Mouse (Mus musculus) stomach, embryonic 14.5 days (tissue): ENCODE measurements around the gene Sec1. TPM values are rescaled to one million over a fixed set of nuclear protein-coding genes. Genes with fewer than 3 reads are reported as not detected.

Experiments
- ATAC-seq: fragments of 200-750 bp; cut with Nextera tagmentation; 2 replicates; pipeline ENCODE4 v1.8.0; 2017; ENCODE audit warnings: low read depth, moderate TSS enrichment; ENCODE audit not compliant: insufficient number of reproducible peaks, insufficient read depth, low FRiP score
- H3K27ac ChIP-seq: fragments of 300-500 bp; sonication (generic); 2 replicates; pipeline ENCODE4 v1.5.1; 2014; ENCODE audit warnings: mild to moderate bottlenecking, low read length, moderate library complexity, mixed read lengths
- H3K27me3 ChIP-seq: fragments of 300-500 bp; sonication (generic); 2 replicates; pipeline ENCODE4 v1.6.1; 2014; ENCODE audit warnings: low read length, control low read depth, mixed read lengths; ENCODE audit not compliant: control insufficient read depth, insufficient read depth
- H3K36me3 ChIP-seq: fragments of 300-500 bp; sonication (generic); 2 replicates; pipeline ENCODE4 v1.6.1; 2014; ENCODE audit warnings: mild to moderate bottlenecking, control low read depth, low read length, moderate library complexity, mixed read lengths; ENCODE audit not compliant: control insufficient read depth, insufficient read depth
- H3K4me1 ChIP-seq: fragments of 300-500 bp; sonication (generic); 2 replicates; pipeline ENCODE4 v1.6.1; 2014; ENCODE audit warnings: low read length, control low read depth, mixed read lengths; ENCODE audit not compliant: control insufficient read depth, insufficient read depth
- H3K4me2 ChIP-seq: fragments of 300-500 bp; sonication (generic); replicated peaks from 2 replicates; pipeline ENCODE4 v1.6.1; 2014; ENCODE audit warnings: low read depth, low read length, control low read depth
- H3K4me3 ChIP-seq: fragments of 300-500 bp; sonication (generic); 2 replicates; pipeline ENCODE4 v1.5.1; 2014; ENCODE audit warnings: low read depth, low read length, control low read depth
- H3K9ac ChIP-seq: fragments of 300-500 bp; sonication (generic); replicated peaks from 2 replicates; pipeline ENCODE4 v1.6.1; 2014; ENCODE audit warnings: low read depth, mild to moderate bottlenecking, control low read depth, low read length, moderate library complexity, mixed read lengths
- H3K9me3 ChIP-seq: fragments of 300-500 bp; sonication (generic); 2 replicates; pipeline ENCODE4 v1.6.1; 2016; ENCODE audit warnings: low read depth, low read length, control low read depth; ENCODE audit not compliant: control insufficient read depth
- WGBS: fragments of 180-500 bp; shearing (Covaris S2); extraction: QIAGEN DNeasy Blood & Tissue Kit; methylation state at CpG from one replicate; pipeline ENCODE4 v1.1.7; 2014; 5-methylcytosine and 5-hydroxymethylcytosine counted together
- polyA plus RNA-seq: library from polyadenylated mRNA; unstranded; fragments of >200 nt; fragmentation: Nextera tagmentation; extraction: Ambion mirVana; gene quantifications from 2 replicates; pipeline ENCODE4 v1.2.1, GENCODE M21; 2014

Gene Sec1
- polyA plus RNA-seq, 1 experiment from 2014 or later = 5.7 TPM

DNA sequence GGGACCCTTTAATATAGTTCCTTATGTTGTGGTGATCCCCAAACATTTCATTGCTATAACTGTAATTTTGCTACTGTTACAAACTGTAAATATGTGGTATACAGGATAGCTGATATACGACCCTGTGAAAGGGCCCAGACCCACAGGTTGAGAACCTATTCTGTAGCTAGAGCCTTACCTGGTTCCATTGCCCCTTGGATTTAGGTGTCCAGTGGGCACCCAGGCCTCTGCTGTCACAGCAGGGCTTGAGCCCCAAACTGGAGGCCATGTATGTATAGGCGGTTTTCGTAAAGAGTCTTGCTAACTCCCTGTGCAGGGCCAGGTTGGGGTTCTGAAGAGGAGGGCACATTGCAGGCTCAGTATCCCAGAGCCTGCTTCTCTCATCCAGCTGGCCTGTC lies 22.3 kb upstream of the Sec1 start:
- peak overlapping the region; percentile 87 for H3K4me2 ChIP-seq
- 92% methylated on average over 3 of the region's 3 CpGs for WGBS
- no peaks in the 10 kb centered on the region for H3K9me3 ChIP-seq
- H3K4me3 ChIP-seq = peak overlapping the region; percentile 97; the same call in 1 of the 2 replicates
- H3K27me3 ChIP-seq = no peaks in the 10 kb centered on the region
- H3K27ac ChIP-seq = no peak overlapping the region
- H3K9ac ChIP-seq = no peak overlapping the region; the same call in 1 of the 2 replicates
- no peak for ATAC-seq
- H3K4me1 ChIP-seq = peaks cover 47% of the 10 kb centered on the region
- H3K36me3 ChIP-seq = peaks cover 39% of the 10 kb centered on the region

DNA sequence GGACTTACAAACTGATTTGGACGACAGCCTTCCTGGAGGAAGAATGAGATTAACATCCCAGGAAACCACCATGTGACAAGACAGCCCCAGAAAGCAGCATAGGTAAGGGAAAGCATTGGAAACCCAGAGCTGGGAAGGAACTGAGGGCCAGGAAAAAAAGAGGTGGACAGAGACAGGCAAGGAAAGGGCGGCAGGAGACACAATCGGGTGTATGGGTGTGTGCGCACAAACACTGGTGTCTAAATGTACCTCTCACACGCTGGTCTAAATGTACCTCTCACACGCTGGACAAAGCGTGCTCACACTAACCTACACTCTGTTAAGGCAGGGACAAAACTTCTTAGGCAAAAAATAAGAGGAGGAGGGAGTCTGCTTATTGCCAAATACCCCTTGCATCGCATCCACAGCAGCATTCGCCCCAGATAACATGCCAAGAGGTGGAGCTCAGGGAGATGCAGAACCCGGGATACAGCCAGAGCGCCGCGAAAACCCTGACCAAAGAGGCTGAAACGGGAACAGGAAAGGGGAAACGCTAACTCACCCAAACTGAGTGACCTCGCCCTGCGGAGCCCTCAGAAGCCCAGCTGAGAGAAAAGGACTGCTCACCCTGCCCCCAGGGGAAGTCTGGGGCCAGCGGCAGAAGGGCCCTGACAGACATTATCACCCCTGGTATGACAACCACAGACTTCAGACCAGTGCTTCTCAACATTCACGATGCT lies 21.7 kb upstream of the Sec1 start:
- H3K9me3 ChIP-seq = no peaks in the 10 kb centered on the region
- H3K27ac ChIP-seq = peak overlapping the region; percentile 72
- no peaks in the 10 kb centered on the region for H3K27me3 ChIP-seq
- peak overlapping the region; percentile 97 for H3K4me3 ChIP-seq
- peak overlapping the region; percentile 28 for H3K9ac ChIP-seq
- H3K36me3 ChIP-seq = peaks cover 42% of the 10 kb centered on the region
- H3K4me2 ChIP-seq = peak overlapping the region; percentile 87
- peaks cover 47% of the 10 kb centered on the region for H3K4me1 ChIP-seq
- 83% methylated on average over 19 of the region's 19 CpGs for WGBS
- no peak for ATAC-seq

DNA sequence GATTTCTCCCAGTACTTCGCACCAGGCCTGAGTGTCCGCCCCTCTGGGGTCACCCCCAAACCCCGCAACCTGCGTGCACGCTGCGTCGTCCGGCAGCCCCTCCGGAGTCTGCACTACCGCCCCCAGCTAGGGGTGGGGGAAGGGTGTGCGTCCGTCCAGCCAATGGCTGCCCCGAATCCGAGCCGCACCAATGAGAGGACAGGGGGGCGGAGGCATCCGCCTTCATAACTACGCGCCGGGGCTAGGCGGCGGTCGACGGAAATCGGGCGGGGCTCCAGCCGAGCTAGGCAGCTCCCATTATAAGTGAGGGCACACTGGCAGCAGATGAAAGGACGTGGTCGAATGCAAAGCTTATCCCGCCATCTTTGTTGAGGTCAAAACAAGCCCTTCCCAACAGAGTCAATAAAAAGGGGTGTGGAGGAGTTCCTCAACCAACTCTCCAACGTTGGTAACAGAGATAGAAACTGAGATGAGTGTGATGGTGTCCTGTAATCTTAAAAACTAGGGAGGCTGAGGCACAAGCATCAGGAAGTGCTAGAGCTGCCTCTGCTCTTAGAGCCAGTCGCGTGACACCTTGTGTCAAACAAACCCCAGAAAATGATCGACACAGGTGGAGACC lies 21.0 kb upstream of the Sec1 start, which contains the start of gene Rpl18:
Gene Rpl18, plus strand, starts transcription at position 368 of the 619 bp plus-strand sequence.
- ATAC-seq = peak; percentile 90
- peaks cover 47% of the 10 kb centered on the region for H3K4me1 ChIP-seq
- peak within 1 kb of the TSS; percentile 89 for H3K27ac ChIP-seq
- peaks cover 41% of the 10 kb centered on the region for H3K36me3 ChIP-seq
- no peaks in the 10 kb centered on the region for H3K9me3 ChIP-seq
- peak within 1 kb of the TSS; percentile 87 for H3K4me2 ChIP-seq
- H3K27me3 ChIP-seq = no peaks in the 10 kb centered on the region
- WGBS = 5% methylated on average over 34 of the region's 34 CpGs
- peak within 1 kb of the TSS; percentile 97 for H3K4me3 ChIP-seq
- peak within 1 kb of the TSS; percentile 58 for H3K9ac ChIP-seq

DNA sequence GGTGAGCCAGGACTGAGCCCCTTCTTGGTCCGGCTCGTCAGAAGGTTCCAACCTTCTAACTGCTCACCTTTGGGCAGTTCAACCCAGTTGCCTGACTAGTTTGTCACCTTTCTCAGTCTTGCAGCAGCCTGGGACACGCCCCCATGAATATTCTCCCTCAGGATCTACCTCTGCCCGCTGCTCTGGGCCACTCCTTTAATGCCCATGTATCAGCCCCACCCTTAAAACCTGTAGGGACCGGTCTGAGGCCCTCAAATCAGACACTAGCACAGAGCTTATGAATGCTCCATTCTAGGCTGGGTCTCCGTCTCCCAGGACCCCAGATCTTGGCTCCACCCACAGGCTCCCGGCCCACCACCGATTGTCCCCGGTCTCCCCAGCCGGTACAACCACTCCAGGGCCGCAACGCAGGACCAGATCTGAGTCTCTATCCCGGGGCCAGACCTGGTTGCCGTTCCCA lies 20.5 kb upstream of the Sec1 start:
- H3K9me3 ChIP-seq = no peaks in the 10 kb centered on the region
- H3K4me1 ChIP-seq = peaks cover 43% of the 10 kb centered on the region
- peak; percentile 55 for ATAC-seq

DNA sequence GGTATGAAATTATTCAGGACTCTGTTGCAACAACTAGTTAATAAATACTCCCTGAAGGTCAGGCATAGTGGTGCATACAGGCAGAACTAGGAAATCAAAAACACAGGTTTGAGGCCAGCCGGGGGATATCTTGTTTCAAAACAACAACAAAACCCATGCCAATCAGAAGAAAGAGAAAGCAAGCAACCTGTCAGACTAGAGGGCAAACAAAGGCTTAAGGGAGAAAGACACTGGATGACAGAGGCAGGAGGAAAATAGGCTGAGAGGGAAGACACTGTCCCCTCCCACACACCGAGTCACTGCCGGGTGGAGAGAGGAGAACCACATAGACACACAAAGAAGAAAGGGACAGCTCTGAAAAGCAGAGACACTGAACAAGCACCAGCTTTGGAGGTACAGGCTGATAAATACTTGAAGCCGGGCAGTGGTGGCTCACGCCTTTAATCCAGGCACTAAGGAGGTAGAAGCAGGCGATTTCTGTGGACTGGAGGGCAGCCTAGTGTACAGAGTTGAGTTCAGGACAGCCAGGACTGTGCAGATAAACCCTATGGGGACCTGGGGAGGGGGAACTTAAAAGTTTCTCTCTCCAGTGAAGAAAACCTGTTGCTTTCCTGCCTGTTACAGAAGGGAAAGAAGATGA lies 19.8 kb upstream of the Sec1 start:
- WGBS = 65% methylated on average over 6 of the region's 6 CpGs
- peak overlapping the region; percentile 89 for H3K27ac ChIP-seq
- H3K9ac ChIP-seq = peak overlapping the region; percentile 58

More for the DNA sequence above, 20.5 kb upstream of the Sec1 start:
- peak overlapping the region; percentile 89 for H3K27ac ChIP-seq
- H3K27me3 ChIP-seq = no peaks in the 10 kb centered on the region
- H3K36me3 ChIP-seq = peaks cover 41% of the 10 kb centered on the region
- H3K4me2 ChIP-seq = peak overlapping the region; percentile 87
- WGBS = 9% methylated on average over 14 of the region's 14 CpGs
- peak overlapping the region; percentile 58 for H3K9ac ChIP-seq
- peak overlapping the region; percentile 69 for H3K4me3 ChIP-seq

DNA sequence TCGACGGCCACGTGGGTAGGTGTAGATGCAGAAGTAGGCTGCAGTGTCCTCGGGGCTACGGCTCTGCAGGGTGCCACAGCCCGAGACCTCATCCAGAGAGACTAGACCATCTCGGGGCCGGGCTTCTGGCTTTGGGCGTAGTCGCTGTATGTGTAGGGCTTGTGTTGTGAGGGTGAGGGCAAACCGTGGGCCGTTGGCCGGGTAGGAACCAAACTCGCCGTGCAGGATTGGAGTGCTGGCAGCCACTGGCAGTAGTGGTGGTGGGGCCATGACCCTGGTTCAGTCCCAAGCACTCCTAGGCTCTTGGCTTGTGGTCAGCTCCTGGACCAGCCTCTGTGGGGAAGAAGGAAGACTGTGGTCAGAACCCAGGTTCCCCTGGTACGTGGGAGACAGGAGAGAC lies 19.2 kb upstream of the Sec1 start:
- Histone ChIP-seq H3K27ac (peak overlapping the region; percentile 18; the same call in 1 of the 2 replicates), H3K4me1 (peaks cover 40% of the 10 kb centered on the region), H3K4me2 (peak overlapping the region; percentile 87; the same call in 1 of the 2 replicates), H3K27me3 (no peaks in the 10 kb centered on the region), H3K4me3 (no peak overlapping the region), H3K9ac (no peak overlapping the region), H3K9me3 (no peaks in the 10 kb centered on the region), H3K36me3 (peaks cover 41% of the 10 kb centered on the region)
- 92% methylated on average over 16 of the region's 16 CpGs for WGBS
- ATAC-seq = no peak

More for the DNA sequence above, 19.8 kb upstream of the Sec1 start:
- Histone ChIP-seq H3K9me3 (no peaks in the 10 kb centered on the region), H3K4me2 (peak overlapping the region; percentile 87), H3K4me3 (peak overlapping the region; percentile 69), H3K36me3 (peaks cover 41% of the 10 kb centered on the region), H3K27me3 (no peaks in the 10 kb centered on the region), H3K4me1 (peaks cover 37% of the 10 kb centered on the region)
- ATAC-seq = no peak

DNA sequence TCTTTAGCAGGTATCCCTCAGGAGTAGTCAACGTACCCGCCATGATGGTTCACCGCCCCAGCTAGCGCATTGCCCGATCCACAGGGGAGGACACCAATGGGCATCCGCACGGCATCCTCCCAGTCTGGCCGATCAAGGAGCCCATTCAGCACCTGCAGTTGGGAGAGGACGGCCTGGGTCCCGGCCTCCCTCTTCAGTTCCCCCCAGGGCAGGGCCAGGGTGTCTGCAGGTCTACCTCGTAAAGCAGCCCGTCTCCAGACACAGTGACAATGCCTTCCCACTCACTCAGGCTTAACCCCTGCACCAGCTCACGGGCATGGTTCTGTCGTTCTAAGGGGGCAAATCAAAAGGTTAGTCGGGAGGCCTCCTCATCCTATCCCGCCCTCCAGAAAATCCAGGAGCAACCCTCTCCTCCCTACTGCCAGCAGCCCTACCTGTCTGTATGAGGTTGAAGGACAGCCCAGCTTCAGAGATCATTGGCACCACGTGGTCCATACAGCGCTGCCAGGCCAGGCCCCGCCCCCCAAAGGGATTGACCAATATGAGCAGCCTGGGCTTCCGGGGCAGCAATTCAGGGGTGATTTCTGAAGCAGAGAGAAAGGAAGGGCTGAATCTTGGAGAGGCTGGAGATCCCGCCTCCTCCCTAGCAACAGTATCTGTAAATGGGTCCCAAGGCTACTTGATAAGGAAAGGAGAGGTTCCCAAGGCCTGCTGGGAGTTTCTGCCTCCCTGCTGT lies 18.0 kb upstream of the Sec1 start:
- Histone ChIP-seq H3K4me3 (no peak overlapping the region), H3K36me3 (peaks cover 41% of the 10 kb centered on the region), H3K27ac (peak overlapping the region; percentile 18; the same call in 1 of the 2 replicates), H3K4me1 (peaks cover 47% of the 10 kb centered on the region), H3K9ac (no peak overlapping the region), H3K4me2 (no peak overlapping the region), H3K27me3 (no peaks in the 10 kb centered on the region), H3K9me3 (no peaks in the 10 kb centered on the region)
- 88% methylated on average over 21 of the region's 21 CpGs for WGBS
- ATAC-seq = peak; percentile 33; the same call in 1 of the 2 replicates
